Mouse (Mus musculus) heart, embryonic 16.5 days (tissue): ENCODE results near the gene Tctex1d1. TPM values are rescaled to one million over a fixed set of nuclear protein-coding genes. Genes with fewer than 3 reads are reported as not detected.

ENCODE experiments used
- ATAC-seq: fragments of 200-750 bp; cut with Nextera tagmentation; replicated peaks from 2 replicates; pipeline ENCODE4 v1.8.0; 2017; ENCODE audit warnings: moderate number of reproducible peaks; ENCODE audit not compliant: insufficient read depth, low FRiP score; ENCODE audit errors: extremely low read depth
- H3K27ac ChIP-seq: fragments of 300-500 bp; sonication (generic); 2 replicates; pipeline ENCODE4 v1.5.1; 2014; ENCODE audit warnings: mild to moderate bottlenecking, low read length, control low read depth, moderate library complexity
- H3K27me3 ChIP-seq: fragments of 300-500 bp; sonication (generic); 2 replicates; pipeline ENCODE4 v1.6.1; 2014; ENCODE audit warnings: low read length, mixed read lengths; ENCODE audit not compliant: control insufficient read depth, insufficient read depth
- H3K36me3 ChIP-seq: fragments of 300-500 bp; sonication (generic); 2 replicates; pipeline ENCODE4 v1.6.1; 2014; ENCODE audit not compliant: control insufficient read depth, insufficient read depth
- H3K4me1 ChIP-seq: fragments of 300-500 bp; sonication (generic); 2 replicates; pipeline ENCODE4 v1.6.1; 2014; ENCODE audit warnings: low read length, mixed read lengths; ENCODE audit not compliant: control insufficient read depth, insufficient read depth
- H3K4me2 ChIP-seq: fragments of 300-500 bp; sonication (generic); 2 replicates; pipeline ENCODE4 v1.6.1; 2014; ENCODE audit warnings: low read depth, mild to moderate bottlenecking, control low read depth, low read length
- H3K4me3 ChIP-seq: fragments of 300-500 bp; sonication (generic); 2 replicates; pipeline ENCODE4 v1.5.1; 2014; ENCODE audit warnings: mild to moderate bottlenecking, control low read depth, low read length
- H3K9ac ChIP-seq: fragments of 300-500 bp; sonication (generic); 2 replicates; pipeline ENCODE4 v1.6.1; 2014; ENCODE audit warnings: low read length, control low read depth
- H3K9me3 ChIP-seq: fragments of 300-500 bp; sonication (generic); replicated peaks from 2 replicates; pipeline ENCODE4 v1.6.1; 2016; ENCODE audit warnings: low read length; ENCODE audit not compliant: control insufficient read depth
- WGBS: fragments of 180-500 bp; shearing (Covaris S2); extraction: QIAGEN DNeasy Blood & Tissue Kit; methylation state at CpG from one replicate; pipeline ENCODE4 v1.1.7; 2014; 5-methylcytosine and 5-hydroxymethylcytosine counted together
- polyA plus RNA-seq: library from polyadenylated mRNA; unstranded; fragments of >200 nt; fragmentation: Nextera tagmentation; extraction: Ambion mirVana; gene quantifications from 2 replicates; pipeline ENCODE4 v1.2.1, GENCODE M21; 2015

Tctex1d1 gene
- polyA plus RNA-seq, 1 experiment from 2014 or later, result 0.62 TPM

DNA sequence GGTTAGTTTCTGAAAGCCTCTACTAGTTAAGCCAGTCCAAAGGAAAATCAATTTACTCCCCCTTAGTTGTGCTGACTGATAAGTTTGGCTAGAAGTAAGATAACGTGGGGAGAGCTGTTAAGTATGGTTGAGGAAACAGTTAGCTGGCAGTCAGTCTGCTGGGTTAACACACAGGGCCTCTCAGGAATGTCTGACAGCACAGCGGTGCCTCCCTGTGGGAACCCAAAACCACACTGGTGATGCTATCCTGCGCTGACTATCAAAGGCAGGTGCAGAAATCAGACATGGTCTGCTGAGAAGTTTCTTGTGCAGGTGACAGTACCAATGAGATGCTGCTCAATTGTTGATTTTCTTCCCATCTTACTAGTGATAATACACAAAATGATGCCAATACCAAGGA is 14.2 kb upstream of the Tctex1d1 start:
- no peaks in the 10 kb centered on the region for H3K4me1 ChIP-seq
- no peaks in the 10 kb centered on the region for H3K36me3 ChIP-seq
- H3K9ac ChIP-seq, result no peak overlapping the region
- no peak overlapping the region for H3K4me2 ChIP-seq
- H3K9me3 ChIP-seq, result no peaks in the 10 kb centered on the region
- H3K4me3 ChIP-seq, result no peak overlapping the region
- H3K27ac ChIP-seq, result no peak overlapping the region
- no peaks in the 10 kb centered on the region for H3K27me3 ChIP-seq
- WGBS, result 35% methylated on average over 3 of the region's 3 CpGs
- no peak for ATAC-seq

DNA sequence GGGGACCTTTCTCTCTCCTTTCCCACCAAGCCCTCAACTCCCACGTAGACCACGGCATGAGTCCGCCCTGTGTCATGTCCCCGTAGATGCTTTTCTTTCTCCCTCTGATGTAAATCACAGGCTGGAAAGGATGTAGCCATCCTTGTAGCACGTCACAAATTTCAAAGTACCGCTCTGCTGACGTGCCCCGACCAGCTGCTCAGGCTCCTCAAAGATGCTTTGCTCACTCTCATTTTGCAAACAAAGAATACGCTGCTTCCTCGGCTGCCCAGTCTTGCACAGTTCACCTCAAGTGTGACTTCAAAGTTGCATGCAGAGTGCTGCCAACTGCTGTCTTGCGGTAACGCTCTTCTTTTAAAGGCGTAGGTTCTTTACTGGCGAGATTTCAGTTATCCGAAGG is 10.6 kb upstream of the Tctex1d1 start:
- 83% methylated on average over 15 of the region's 15 CpGs for WGBS
- no peaks in the 10 kb centered on the region for H3K4me1 ChIP-seq
- no peaks in the 10 kb centered on the region for H3K36me3 ChIP-seq
- no peak overlapping the region for H3K4me2 ChIP-seq
- no peaks in the 10 kb centered on the region for H3K9me3 ChIP-seq
- no peaks in the 10 kb centered on the region for H3K27me3 ChIP-seq
- H3K27ac ChIP-seq, result no peak overlapping the region
- no peak overlapping the region for H3K4me3 ChIP-seq
- no peak overlapping the region for H3K9ac ChIP-seq
- peak; percentile 32; the same call in 1 of the 2 replicates for ATAC-seq

DNA sequence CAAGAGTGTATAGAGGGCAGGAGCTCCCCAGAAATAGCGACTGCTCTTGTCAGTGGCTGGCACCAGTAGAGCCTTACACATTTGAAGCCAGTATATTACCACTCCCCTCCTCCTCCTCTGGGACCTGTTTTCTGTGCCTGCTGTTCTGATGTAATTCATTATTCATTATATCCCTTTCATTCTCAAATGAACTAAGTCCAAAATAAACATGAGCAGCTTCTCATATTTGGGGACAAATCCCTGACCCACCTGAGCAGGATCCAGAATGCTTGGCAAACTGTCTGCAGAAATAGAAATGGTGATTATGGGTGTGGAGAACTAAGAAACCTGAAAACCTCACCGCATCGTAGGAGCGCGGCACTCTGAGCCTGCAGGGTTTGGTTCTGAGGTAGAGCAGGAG is 8.8 kb upstream of the Tctex1d1 start:
- no peak overlapping the region for H3K27ac ChIP-seq
- no peaks in the 10 kb centered on the region for H3K4me1 ChIP-seq
- H3K4me2 ChIP-seq, result no peak overlapping the region
- H3K36me3 ChIP-seq, result no peaks in the 10 kb centered on the region
- H3K4me3 ChIP-seq, result no peak overlapping the region
- no peaks in the 10 kb centered on the region for H3K9me3 ChIP-seq
- no peak for ATAC-seq
- WGBS, result 92% methylated on average over 5 of the region's 5 CpGs
- no peaks in the 10 kb centered on the region; the same call in none of the 2 replicates for H3K27me3 ChIP-seq
- no peak overlapping the region for H3K9ac ChIP-seq

DNA sequence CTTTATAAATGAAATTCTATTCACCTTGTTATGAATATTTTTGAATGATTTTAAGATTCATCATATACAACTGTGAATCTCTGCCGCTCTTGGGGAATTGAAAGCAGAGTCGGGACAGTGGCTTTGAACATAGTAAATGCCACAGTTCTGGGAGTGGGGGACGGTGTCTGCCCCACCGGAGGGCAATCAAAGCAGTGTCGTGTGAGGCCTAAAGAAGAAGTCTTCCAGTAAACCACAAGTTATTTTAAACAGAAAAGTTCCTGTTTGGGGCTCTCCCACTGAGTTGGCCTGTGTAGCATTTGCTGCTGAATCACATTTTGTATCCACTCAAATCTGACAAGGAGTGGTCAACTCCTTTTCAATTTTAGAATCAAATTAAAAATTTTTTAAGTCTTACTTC is 7.2 kb upstream of the Tctex1d1 start:
- no peaks in the 10 kb centered on the region for H3K9me3 ChIP-seq
- no peaks in the 10 kb centered on the region for H3K4me1 ChIP-seq
- H3K4me2 ChIP-seq, result no peak overlapping the region
- H3K4me3 ChIP-seq, result no peak overlapping the region
- H3K27me3 ChIP-seq, result no peaks in the 10 kb centered on the region; the same call in none of the 2 replicates
- no peak for ATAC-seq
- H3K9ac ChIP-seq, result no peak overlapping the region
- WGBS, result 72% methylated on average over 5 of the region's 5 CpGs
- H3K36me3 ChIP-seq, result no peaks in the 10 kb centered on the region
- no peak overlapping the region for H3K27ac ChIP-seq

DNA sequence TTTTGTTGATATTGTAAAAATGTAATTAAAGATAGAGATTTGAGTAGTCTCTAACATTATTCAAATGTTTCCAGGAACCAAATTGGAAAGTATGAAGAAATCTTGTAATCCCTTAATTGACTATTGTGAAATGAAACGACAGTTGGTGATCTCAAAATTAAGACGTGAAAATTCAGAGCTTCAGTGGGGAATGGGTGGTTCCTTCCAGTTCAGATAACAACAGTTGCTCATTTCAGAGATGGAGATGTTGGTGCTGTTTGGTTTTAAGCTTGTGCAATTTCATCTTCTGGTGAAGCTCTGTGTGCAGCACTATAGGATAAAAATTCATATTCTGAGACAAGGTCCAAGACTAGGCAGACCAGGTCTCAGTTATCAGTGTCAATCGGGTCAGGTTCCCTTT is 6.3 kb upstream of the Tctex1d1 start:
- no peak for ATAC-seq
- no peaks in the 10 kb centered on the region for H3K36me3 ChIP-seq
- WGBS, result 70% methylated on average over 3 of the region's 3 CpGs

DNA sequence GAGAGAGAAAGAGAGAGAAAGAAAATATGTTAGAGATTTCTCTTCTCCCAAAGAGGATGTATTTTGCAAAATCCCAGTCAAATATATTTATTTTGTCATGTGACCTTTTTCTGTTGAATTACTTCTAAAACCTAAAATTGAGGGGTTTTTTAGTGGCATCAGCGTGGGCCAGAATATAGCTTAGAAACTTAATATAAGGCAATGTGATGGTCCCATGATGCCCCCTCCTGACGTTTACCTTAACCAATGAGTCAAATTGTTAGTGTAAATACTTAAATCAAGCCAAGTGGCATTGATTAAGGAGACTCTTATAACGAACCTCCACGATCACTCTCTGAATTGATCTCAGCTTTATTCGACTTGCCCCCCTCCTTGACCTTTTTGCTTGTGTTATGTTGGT is 4.2 kb upstream of the Tctex1d1 start:
- Histone ChIP-seq H3K4me3 (no peak overlapping the region), H3K27ac (no peak overlapping the region), H3K4me1 (peaks cover 4% of the 10 kb centered on the region), H3K9ac (no peak overlapping the region), H3K36me3 (no peaks in the 10 kb centered on the region), H3K4me2 (no peak overlapping the region), H3K9me3 (no peaks in the 10 kb centered on the region), H3K27me3 (peaks cover 7% of the 10 kb centered on the region)
- WGBS, result 61% methylated on average over 5 of the region's 5 CpGs
- no peak for ATAC-seq

More for the DNA sequence above, 6.3 kb upstream of the Tctex1d1 start:
- peaks cover 5% of the 10 kb centered on the region for H3K27me3 ChIP-seq
- no peak overlapping the region for H3K4me2 ChIP-seq
- no peak overlapping the region for H3K27ac ChIP-seq
- no peaks in the 10 kb centered on the region for H3K4me1 ChIP-seq
- H3K9ac ChIP-seq, result no peak overlapping the region
- H3K9me3 ChIP-seq, result no peaks in the 10 kb centered on the region
- no peak overlapping the region for H3K4me3 ChIP-seq

DNA sequence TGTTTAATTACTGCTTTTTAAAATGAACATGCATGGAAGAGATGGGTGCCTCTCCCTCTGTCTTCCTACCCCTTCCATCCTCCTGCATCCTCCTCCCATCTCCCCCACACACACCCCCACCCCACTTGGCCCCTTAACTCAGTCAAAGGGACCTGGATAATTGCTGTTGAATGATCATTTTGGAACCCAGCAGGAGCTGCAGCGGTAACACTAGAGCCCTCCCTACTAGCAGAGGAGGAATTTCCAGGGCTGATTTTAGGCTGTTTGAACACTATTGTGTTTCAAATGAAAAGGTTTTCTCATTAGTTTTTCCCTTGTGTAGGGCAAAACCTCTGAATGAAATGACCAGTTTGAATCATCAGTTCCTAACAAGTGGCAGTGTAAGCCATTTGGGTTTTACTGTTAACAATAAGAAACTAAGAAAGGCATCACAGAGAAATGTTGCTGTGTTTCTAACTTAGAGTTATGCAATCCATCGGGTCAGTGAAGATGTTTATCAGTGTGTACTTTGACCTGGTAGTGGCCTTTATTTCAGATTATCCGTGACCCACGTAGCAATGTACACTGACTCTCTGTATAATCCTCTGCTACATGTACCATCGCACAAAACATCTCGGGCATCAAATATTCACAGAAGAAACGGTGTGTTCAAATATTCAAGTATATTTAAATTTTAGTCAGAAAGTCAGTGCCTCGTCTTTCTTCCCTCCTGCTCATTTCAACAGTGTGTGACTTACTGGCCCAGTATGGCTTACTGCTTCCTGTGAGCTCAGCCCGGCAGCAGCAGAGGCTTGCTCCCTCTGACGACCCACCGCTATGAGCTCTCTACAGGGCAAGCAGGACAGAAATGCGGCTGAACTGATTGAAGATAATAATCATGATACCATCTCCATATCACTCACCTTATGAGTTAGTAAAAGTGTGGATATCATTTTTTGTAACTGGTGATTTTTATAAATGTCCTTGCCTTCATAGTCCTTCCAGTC is 1.8 kb upstream of the Tctex1d1 start:
- Histone ChIP-seq H3K4me1 (peaks cover 4% of the 10 kb centered on the region), H3K36me3 (no peaks in the 10 kb centered on the region), H3K4me3 (no peak overlapping the region), H3K4me2 (no peak overlapping the region), H3K27me3 (peaks cover 12% of the 10 kb centered on the region), H3K27ac (no peak overlapping the region), H3K9ac (no peak overlapping the region), H3K9me3 (peaks cover 4% of the 10 kb centered on the region)
- ATAC-seq, result no peak
- 61% methylated on average over 12 of the region's 12 CpGs for WGBS

DNA sequence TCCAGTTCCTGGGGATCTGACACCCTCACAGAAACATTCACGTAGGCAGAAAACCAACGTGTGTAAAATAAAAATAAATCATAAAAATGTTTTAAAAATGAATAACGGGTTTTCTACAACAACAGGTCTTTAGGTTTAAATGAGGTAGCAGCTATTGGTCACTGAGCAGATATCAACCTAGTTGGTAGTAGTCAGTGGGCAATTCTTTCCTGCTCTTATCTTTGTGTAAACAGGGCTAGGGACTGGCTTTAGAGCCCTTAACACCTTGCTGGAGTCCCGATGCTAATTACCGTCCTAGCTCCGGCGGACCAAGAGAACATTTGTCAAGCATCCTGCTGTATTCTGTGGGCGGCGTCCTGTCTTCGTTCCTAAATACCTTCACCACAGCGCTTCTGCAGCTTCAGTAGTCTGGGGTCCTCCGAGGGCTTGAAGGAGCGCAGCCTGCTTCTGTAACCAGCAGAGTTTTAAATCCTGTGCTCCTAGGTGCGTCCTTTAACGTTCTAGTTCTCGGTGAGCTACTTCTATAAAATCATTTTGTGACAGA is 556 bp upstream of the Tctex1d1 start:
- Histone ChIP-seq H3K4me2 (peak overlapping the region; percentile 61), H3K9me3 (peaks cover 4% of the 10 kb centered on the region), H3K4me3 (peak overlapping the region; percentile 16), H3K27ac (no peak overlapping the region), H3K9ac (no peak overlapping the region), H3K36me3 (no peaks in the 10 kb centered on the region), H3K4me1 (peaks cover 4% of the 10 kb centered on the region), H3K27me3 (peaks cover 12% of the 10 kb centered on the region)
- ATAC-seq, result no peak
- WGBS, result 14% methylated on average over 16 of the region's 16 CpGs

DNA sequence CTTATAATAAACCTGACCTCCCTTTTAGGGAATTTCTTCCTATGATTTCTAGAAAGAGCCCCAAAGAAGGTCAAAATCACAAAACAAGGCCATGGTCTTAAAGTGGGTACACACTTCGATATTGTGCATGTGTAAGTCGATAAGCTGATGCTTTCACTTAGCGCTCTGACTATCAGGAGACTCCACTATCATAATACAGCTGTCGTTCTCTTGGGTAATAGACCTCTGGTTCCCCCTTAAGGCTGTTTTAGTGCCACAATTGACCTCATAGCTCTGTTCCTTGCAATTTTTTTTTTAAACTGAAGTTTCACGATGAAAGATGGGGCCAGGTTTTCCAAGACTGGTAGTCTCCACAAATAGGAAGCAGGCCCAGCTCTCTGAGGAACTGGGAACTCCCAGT is 979 bp downstream of the Tctex1d1 start:
- Histone ChIP-seq H3K36me3 (no peaks in the 10 kb centered on the region), H3K4me2 (peak overlapping the region; percentile 61), H3K4me3 (peak overlapping the region; percentile 47), H3K9me3 (peaks cover 4% of the 10 kb centered on the region), H3K27me3 (peaks cover 12% of the 10 kb centered on the region), H3K4me1 (peaks cover 4% of the 10 kb centered on the region), H3K27ac (no peak overlapping the region), H3K9ac (no peak overlapping the region)
- no peak for ATAC-seq
- WGBS, result 36% methylated on average over 5 of the region's 5 CpGs
